Mouse (Mus musculus) T-helper 1 cell (primary cell): ENCODE measurements at regions not wholly inside any gene's neighbourhood (a gene's known extent, or its start where the extent isn't known, plus 50 kb on each side); places are given as distances from the start of the nearest gene placed in this dataset.

Source experiments
- in situ Hi-C: fragments of 300-600 bp; cut with MboI, MseI; formaldehyde crosslinking; loops from one replicate; pipeline ENCODE4 v1.15.1; 2025; ENCODE audit warnings: high pct_unique_total_duplicates

GRCm38 (mm10) chr3:147631151-147631550, 779.0 kb downstream of the Ttll7 start:
- in situ Hi-C loops = no loop called here

- in situ Hi-C loops = no loop called here
Observed at GRCm38 (mm10) chr3:147583697-147584315, 731.6 kb downstream of the Ttll7 start.

- in situ Hi-C loops = no loop called here
Observed at GRCm38 (mm10) chr3:147571850-147572249, 719.7 kb downstream of the Ttll7 start.

- in situ Hi-C loops = no loop called here
Observed at GRCm38 (mm10) chr3:147545329-147546006, 693.3 kb downstream of the Ttll7 start.

- in situ Hi-C loops = no loop called here
Observed at GRCm38 (mm10) chr3:147542285-147542684, 690.1 kb downstream of the Ttll7 start.

GRCm38 (mm10) chr3:147537584-147537983, 685.4 kb downstream of the Ttll7 start:
- in situ Hi-C loops = no loop called here

GRCm38 (mm10) chr3:147532196-147532595, 680.0 kb downstream of the Ttll7 start:
- in situ Hi-C loops = no loop called here

- in situ Hi-C loops = no loop called here
Observed at GRCm38 (mm10) chr3:147531608-147532180, 679.5 kb downstream of the Ttll7 start.
